Mouse (Mus musculus) gastrocnemius, postnatal 14 days (tissue): ENCODE results near the gene Cd79a. TPM values are rescaled to one million over a fixed set of nuclear protein-coding genes. Genes with fewer than 3 reads are reported as not detected.

ENCODE experiments used
- DNase-seq: peaks from one replicate; pipeline ENCODE4 v3.0.0; 2021; ENCODE audit warnings: mixed read lengths
- intact Hi-C: fragments of 180-260 bp; cut with DNase I; formaldehyde crosslinking; loops from one replicate; pipeline ENCODE4 v1.15.1; 2025; ENCODE audit warnings: low total_unique reads
- total RNA-seq, 2 experiments: library from RNA; stranded (reverse); gene quantifications; 2 replicates each; pipeline ENCODE4 v1.2.3; 2021

Gene Cd79a
- total RNA-seq, 2 experiments from 2014 or later: 0.16 to 0.23 TPM

GRCm38 (mm10) chr7:24904936-24905335 lies 7.8 kb downstream of the Cd79a start:
- peak; percentile 51 for DNase-seq
- intact Hi-C loops: no loop called here

- DNase-seq: no peak
- intact Hi-C loops: no loop called here
Observed at GRCm38 (mm10) chr7:24906551-24906950, 9.4 kb downstream of the Cd79a start.

GRCm38 (mm10) chr7:24907211-24907748 lies 10.1 kb downstream of the Cd79a start:
- intact Hi-C loops: no loop called here
- no peak for DNase-seq

- intact Hi-C loops: no loop called here
- DNase-seq: no peak
Observed at GRCm38 (mm10) chr7:24912480-24912879, 15.3 kb downstream of the Cd79a start.

- no peak for DNase-seq
- intact Hi-C loops: no loop called here
Observed at GRCm38 (mm10) chr7:24918763-24919323, 21.7 kb downstream of the Cd79a start.

GRCm38 (mm10) chr7:24919728-24920127 lies 22.5 kb downstream of the Cd79a start:
- intact Hi-C loops: no loop called here
- peak; percentile 83 for DNase-seq

- DNase-seq: no peak
- intact Hi-C loops: no loop called here
Observed at GRCm38 (mm10) chr7:24930475-24930874, 33.3 kb downstream of the Cd79a start.

GRCm38 (mm10) chr7:24931651-24932050 lies 34.5 kb downstream of the Cd79a start:
- intact Hi-C loops: no loop called here
- DNase-seq: no peak

GRCm38 (mm10) chr7:24943641-24944040 lies 46.5 kb downstream of the Cd79a start:
- intact Hi-C loops: no loop called here

GRCm38 (mm10) chr7:24944257-24944950 lies 47.2 kb downstream of the Cd79a start, which contains the start of gene Gm4881:
Gene Gm4881 (minus strand): TSS chr7:24944494.
- DNase-seq: no peak
- intact Hi-C loops: no loop called here

More at GRCm38 (mm10) chr7:24943641-24944040, 46.5 kb downstream of the Cd79a start:
- no peak for DNase-seq

GRCm38 (mm10) chr7:24947316-24948048 lies 50.3 kb downstream of the Cd79a start:
- intact Hi-C loops: no loop called here
- no peak for DNase-seq

GRCm38 (mm10) chr7:24948774-24949173 lies 51.6 kb downstream of the Cd79a start:
- DNase-seq: no peak
- intact Hi-C loops: no loop called here

- DNase-seq: peak; percentile 73
- intact Hi-C loops: loop anchor here (5.0 kb wide), 1 partner anchor 58 kb away; no protein-coding TSS in a partner anchor
Observed at GRCm38 (mm10) chr7:24949958-24950623, 52.9 kb downstream of the Cd79a start.

Other genes starting within 250 kb of the Cd79a start
- not detected for gene Tex101, start 220.7 kb upstream of the Cd79a start, total RNA-seq
- not detected for gene BC049730, start 188.1 kb upstream of the Cd79a start, total RNA-seq
- gene Gm4763, start 170.5 kb upstream of the Cd79a start, total RNA-seq: not detected
- not detected for gene Cd177, start 137.1 kb upstream of the Cd79a start, total RNA-seq
- gene Ceacam10, start 120.2 kb upstream of the Cd79a start, total RNA-seq: not detected
- 1 to 10 TPM in 1 of 2 experiments, not detected in 1; 1.0 TPM for gene Gm9844, start 35.2 kb upstream of the Cd79a start, total RNA-seq
- gene Lypd4, start 27.4 kb upstream of the Cd79a start, total RNA-seq: not detected
- not detected for gene Dmrtc2, start 27.3 kb upstream of the Cd79a start, total RNA-seq
- 100 to 1,000 TPM; 481 to 524 TPM for gene Rps19, start 13.0 kb upstream of the Cd79a start, total RNA-seq
- 10 to 100 TPM; 32.5 to 38.0 TPM for gene Arhgef1, start 5.5 kb downstream of the Cd79a start, total RNA-seq
- gene Gm4881, start 47.1 kb downstream of the Cd79a start, total RNA-seq: not detected
- 100 to 1,000 TPM; 163 to 175 TPM for gene Rabac1, start 75.4 kb downstream of the Cd79a start, total RNA-seq
- gene Atp1a3, start 108.6 kb downstream of the Cd79a start, total RNA-seq: under 1 TPM; 0.21 to 0.42 TPM
- gene Grik5, start 175.0 kb downstream of the Cd79a start, total RNA-seq: 1 to 10 TPM; 3.3 to 3.9 TPM
- 1 to 10 TPM; 5.5 to 6.3 TPM for gene Zfp574, start 175.2 kb downstream of the Cd79a start, total RNA-seq